Mouse (Mus musculus) myocyte (in vitro differentiated cells): ENCODE results near the gene Fzr1.

ENCODE experiments used
- CEBPB ChIP-seq: IDR thresholded peaks from 2 replicates; pipeline ENCODE4 v1.6.1; 2011; ENCODE audit warnings: mild to moderate bottlenecking, moderate library complexity; ENCODE audit not compliant: poor library complexity, insufficient read depth, severe bottlenecking
- MAX ChIP-seq: IDR thresholded peaks from one replicate; pipeline ENCODE4 v1.6.1; 2011; ENCODE audit warnings: low read depth, mild to moderate bottlenecking, control low read depth
- MYOD1 ChIP-seq, 3 experiments: IDR thresholded peaks; one replicate each; pipeline ENCODE4 v1.6.1; 2011; ENCODE audit warnings: control low read depth in 2 of 3, low read depth in 2 of 3, mild to moderate bottlenecking in 2 of 3, moderate library complexity in 1 of 3; ENCODE audit not compliant: insufficient read length in 2 of 3, control insufficient read depth in 1 of 3
- MYOG ChIP-seq, 3 experiments: IDR thresholded peaks; one replicate each; pipeline ENCODE4 v1.6.1; 2011; ENCODE audit warnings: control low read depth in 2 of 3, low read depth in 2 of 3, mild to moderate bottlenecking in 2 of 3; ENCODE audit not compliant: insufficient read length in 2 of 3, control insufficient read depth in 1 of 3, insufficient read depth in 1 of 3
- POLR2A ChIP-seq: IDR thresholded peaks from one replicate; pipeline ENCODE4 v1.6.1; 2011; ENCODE audit warnings: low read depth, mild to moderate bottlenecking, control low read depth, moderate library complexity; ENCODE audit not compliant: insufficient read length
- SRF ChIP-seq: IDR thresholded peaks from one replicate; pipeline ENCODE4 v1.6.1; 2011; ENCODE audit warnings: low read depth; ENCODE audit not compliant: control insufficient read depth, insufficient read length
- TCF3 ChIP-seq: IDR thresholded peaks from one replicate; pipeline ENCODE4 v1.6.1; 2011; ENCODE audit warnings: low read depth, control low read depth; ENCODE audit not compliant: insufficient read length
- USF1 ChIP-seq: IDR thresholded peaks from one replicate; pipeline ENCODE4 v1.6.1; 2011; ENCODE audit warnings: low read depth, mild to moderate bottlenecking, control low read depth, moderate library complexity

DNA sequence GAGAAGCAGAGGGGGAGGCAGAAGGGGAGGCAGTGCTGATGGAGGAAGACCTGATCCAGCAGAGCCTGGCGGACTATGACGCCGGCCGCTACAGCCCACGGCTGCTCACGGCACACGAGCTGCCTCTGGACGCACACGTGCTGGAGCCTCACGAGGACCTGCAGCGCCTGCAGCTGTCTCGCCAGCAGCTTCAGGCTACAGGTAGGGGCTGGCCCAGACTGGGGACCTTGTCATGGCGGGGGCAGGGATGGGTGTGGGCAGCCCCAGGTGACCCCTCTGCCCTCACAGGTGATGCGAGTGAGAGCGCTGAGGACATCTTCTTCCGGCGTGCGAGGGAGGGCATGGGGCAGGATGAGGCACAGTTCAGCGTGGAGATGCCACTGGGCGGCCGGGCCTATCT is 53.1 kb downstream of the Fzr1 start:
- TF ChIP-seq MYOD1 (IDR thresholded peaks at IDR 0.05; ENCODE audit: control insufficient read depth in 1 of 3, insufficient read length in 2 of 3, low read depth in 2 of 3) (no peak), TCF3 (no peak), POLR2A (no peak), MAX (no peak), SRF (no peak), USF1 (no peak), MYOG (IDR thresholded peaks at IDR 0.05; ENCODE audit: control insufficient read depth in 1 of 3, insufficient read depth in 1 of 3, insufficient read length in 2 of 3, low read depth in 2 of 3) (no peak), CEBPB (no peak)
